Mouse (Mus musculus) CD4-positive helper T cell, adult 2 months (primary cell): ENCODE measurements around the gene Rnf220.

Experiments used
- DNase-seq: peaks from one replicate; pipeline ENCODE4 v3.0.0-alpha.2; 2012; ENCODE audit warnings: low read depth, missing footprints, low spot score

The Rnf220 gene

GRCm38 (mm10) chr4:117224122-117224521 lies 272.7 kb downstream of the Rnf220 start:
- DNase-seq: no peak

GRCm38 (mm10) chr4:117223001-117223400 lies 273.9 kb downstream of the Rnf220 start:
- DNase-seq: no peak

GRCm38 (mm10) chr4:117221836-117222235 lies 275.0 kb downstream of the Rnf220 start:
- DNase-seq: no peak
